Mouse (Mus musculus) neural tube, embryonic 14.5 days (tissue): ENCODE measurements around the gene Skor1. TPM values are rescaled to one million over a fixed set of nuclear protein-coding genes. Genes with fewer than 3 reads are reported as not detected.
A peak's percentile ranks its signal among the peaks of the same experiment; 100 is the strongest.

Experiments
- ATAC-seq: fragments of 200-750 bp; cut with Nextera tagmentation; 2 replicates; pipeline ENCODE4 v1.8.0; 2017; ENCODE audit warnings: low read depth, mild to moderate bottlenecking, moderate TSS enrichment, moderate library complexity
- H3K27ac ChIP-seq: fragments of 300-500 bp; sonication (generic); 2 replicates; pipeline ENCODE4 v1.5.1; 2014; ENCODE audit warnings: low read depth, mild to moderate bottlenecking, control low read depth, low read length, moderate library complexity, mixed read lengths
- H3K27me3 ChIP-seq: fragments of 300-500 bp; sonication (generic); 2 replicates; pipeline ENCODE4 v1.6.1; 2014; ENCODE audit warnings: low read length; ENCODE audit not compliant: control insufficient read depth, insufficient read depth
- H3K36me3 ChIP-seq: fragments of 300-500 bp; sonication (generic); 2 replicates; pipeline ENCODE4 v1.6.1; 2014; ENCODE audit warnings: low read length, mixed read lengths; ENCODE audit not compliant: control insufficient read depth, insufficient read depth
- H3K4me1 ChIP-seq: fragments of 300-500 bp; sonication (generic); 2 replicates; pipeline ENCODE4 v1.6.1; 2014; ENCODE audit warnings: low read length; ENCODE audit not compliant: control insufficient read depth, insufficient read depth
- H3K4me2 ChIP-seq: fragments of 300-500 bp; sonication (generic); 2 replicates; pipeline ENCODE4 v1.6.1; 2014; ENCODE audit warnings: mild to moderate bottlenecking, low read depth, low read length, control low read depth
- H3K4me3 ChIP-seq: fragments of 300-500 bp; sonication (generic); 2 replicates; pipeline ENCODE4 v1.5.1; 2014; ENCODE audit warnings: low read depth, low read length, control low read depth, mixed read lengths
- H3K9ac ChIP-seq: fragments of 300-500 bp; sonication (generic); replicated peaks from 2 replicates; pipeline ENCODE4 v1.6.1; 2014; ENCODE audit warnings: low read depth, mild to moderate bottlenecking, control low read depth, low read length, mixed read lengths
- H3K9me3 ChIP-seq: fragments of 300-500 bp; sonication (generic); 2 replicates; pipeline ENCODE4 v1.6.1; 2016; ENCODE audit warnings: low read length; ENCODE audit not compliant: control insufficient read depth
- WGBS: fragments of 180-500 bp; shearing (Covaris S2); extraction: QIAGEN DNeasy Blood & Tissue Kit; methylation state at CpG from one replicate; pipeline ENCODE4 v1.1.7; 2014; 5-methylcytosine and 5-hydroxymethylcytosine counted together
- polyA plus RNA-seq: library from polyadenylated mRNA; unstranded; fragments of >200 nt; fragmentation: Nextera tagmentation; extraction: Ambion mirVana; gene quantifications from 2 replicates; pipeline ENCODE4 v1.2.1, GENCODE M21; 2014

Skor1 gene
- polyA plus RNA-seq, 1 experiment from 2014 or later: 22.7 TPM

DNA sequence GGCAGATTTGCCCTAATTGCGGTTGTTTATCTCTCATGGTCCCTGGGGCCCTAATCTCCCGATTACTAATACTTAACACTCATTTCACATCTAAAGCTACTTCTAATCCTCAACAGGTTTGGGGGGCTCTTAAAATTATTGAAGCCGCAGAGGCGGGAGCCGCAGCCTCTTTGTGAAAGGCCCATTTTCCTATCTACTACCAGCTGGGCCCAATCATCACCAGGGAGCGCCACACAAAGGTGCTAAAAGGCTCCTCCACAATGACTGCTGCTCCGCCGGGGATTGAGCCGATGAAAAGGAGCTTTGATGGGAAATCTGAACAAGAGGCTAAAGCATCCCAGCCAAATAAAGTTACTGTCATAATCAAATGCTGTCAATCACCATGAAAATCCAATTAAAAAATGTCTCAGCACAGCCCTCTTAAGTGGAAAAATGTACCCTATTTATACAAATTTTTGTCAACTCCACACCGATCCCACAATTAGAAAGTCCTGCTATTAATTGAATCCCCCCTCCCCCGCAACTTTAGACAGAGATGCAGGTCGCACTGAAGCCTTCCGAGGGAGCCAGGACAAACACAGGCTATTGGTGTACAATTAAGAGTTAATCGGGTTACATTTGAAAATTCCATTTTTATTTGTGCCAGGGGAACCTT lies 33.7 kb upstream of the Skor1 start:
- Histone ChIP-seq H3K27ac (no peak overlapping the region), H3K4me2 (no peak overlapping the region), H3K36me3 (no peaks in the 10 kb centered on the region), H3K4me1 (peaks cover 33% of the 10 kb centered on the region), H3K4me3 (no peak overlapping the region), H3K27me3 (no peaks in the 10 kb centered on the region), H3K9ac (no peak overlapping the region), H3K9me3 (no peaks in the 10 kb centered on the region)
- WGBS: 13% methylated on average over 14 of the region's 14 CpGs
- no peak for ATAC-seq

DNA sequence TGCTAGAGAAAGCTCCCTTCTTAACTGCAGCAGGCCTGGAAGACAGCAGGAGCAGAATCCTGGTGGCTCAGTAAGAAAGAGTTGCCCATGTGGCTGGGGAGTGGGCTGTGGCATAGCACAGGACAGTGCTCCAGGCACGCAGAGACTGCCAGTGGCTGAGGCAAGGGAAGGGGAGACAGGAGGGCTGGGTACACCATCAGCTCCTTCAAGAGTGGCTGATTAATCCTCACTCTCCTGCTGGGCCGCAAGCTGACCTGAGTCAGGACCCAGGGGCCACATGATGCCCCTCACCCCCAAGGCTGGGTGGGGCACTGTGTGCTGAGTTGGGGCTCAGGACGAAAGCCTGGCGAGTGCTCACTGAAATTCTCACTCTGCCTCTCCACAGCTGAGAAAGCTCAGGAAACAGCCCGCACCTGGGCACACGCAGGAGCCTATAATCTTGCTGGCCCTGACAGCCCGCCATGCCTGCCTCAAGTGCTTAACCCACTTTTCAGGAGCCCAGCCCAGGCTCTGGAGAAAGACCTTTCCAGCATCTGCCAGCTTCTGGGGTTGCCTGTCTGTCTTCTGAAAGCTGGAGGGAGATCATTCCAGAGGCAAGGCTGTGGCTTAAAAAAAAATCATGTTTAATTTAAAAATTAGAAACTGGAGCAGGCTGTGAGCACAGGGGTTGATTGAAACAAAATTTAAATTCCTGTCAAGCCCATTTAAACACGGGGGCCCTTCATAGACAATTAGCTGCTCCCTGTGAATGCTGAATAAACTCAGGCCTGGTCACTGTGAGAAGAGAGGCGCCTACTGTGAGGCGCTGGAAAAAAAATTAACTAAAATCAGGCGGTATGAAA lies 32.8 kb upstream of the Skor1 start:
- Histone ChIP-seq H3K4me2 (no peak overlapping the region), H3K36me3 (no peaks in the 10 kb centered on the region), H3K27me3 (no peaks in the 10 kb centered on the region), H3K4me1 (peaks cover 26% of the 10 kb centered on the region; the same call in 1 of the 2 replicates), H3K4me3 (no peak overlapping the region), H3K9me3 (no peaks in the 10 kb centered on the region), H3K27ac (no peak overlapping the region), H3K9ac (no peak overlapping the region)
- no peak for ATAC-seq
- WGBS: 39% methylated on average over 11 of the region's 11 CpGs

DNA sequence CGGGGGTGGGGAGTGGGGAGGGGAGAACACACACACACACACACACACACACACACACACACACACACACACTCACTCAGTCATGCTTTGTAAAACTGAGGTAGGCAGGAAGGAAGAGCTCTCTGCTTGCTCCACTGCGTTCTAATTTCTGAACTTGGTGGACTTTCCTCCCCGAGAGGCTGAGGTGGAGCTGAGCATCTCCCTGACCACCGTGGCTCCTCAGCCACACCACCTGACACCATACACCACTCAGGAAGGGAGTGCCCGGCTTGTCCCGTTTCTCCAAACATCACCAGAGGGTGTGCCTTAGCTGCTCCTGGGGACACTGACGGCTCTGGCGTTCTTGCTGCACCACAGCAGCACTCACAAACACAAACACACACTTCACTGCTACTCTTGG lies 29.5 kb upstream of the Skor1 start:
- no peak overlapping the region for H3K9ac ChIP-seq
- H3K4me1 ChIP-seq: peaks cover 17% of the 10 kb centered on the region; the same call in 1 of the 2 replicates
- no peaks in the 10 kb centered on the region for H3K9me3 ChIP-seq
- H3K4me3 ChIP-seq: no peak overlapping the region
- H3K36me3 ChIP-seq: no peaks in the 10 kb centered on the region
- 92% methylated on average over 8 of the region's 8 CpGs for WGBS
- H3K27me3 ChIP-seq: no peaks in the 10 kb centered on the region
- ATAC-seq: no peak
- no peak overlapping the region for H3K4me2 ChIP-seq
- H3K27ac ChIP-seq: no peak overlapping the region

DNA sequence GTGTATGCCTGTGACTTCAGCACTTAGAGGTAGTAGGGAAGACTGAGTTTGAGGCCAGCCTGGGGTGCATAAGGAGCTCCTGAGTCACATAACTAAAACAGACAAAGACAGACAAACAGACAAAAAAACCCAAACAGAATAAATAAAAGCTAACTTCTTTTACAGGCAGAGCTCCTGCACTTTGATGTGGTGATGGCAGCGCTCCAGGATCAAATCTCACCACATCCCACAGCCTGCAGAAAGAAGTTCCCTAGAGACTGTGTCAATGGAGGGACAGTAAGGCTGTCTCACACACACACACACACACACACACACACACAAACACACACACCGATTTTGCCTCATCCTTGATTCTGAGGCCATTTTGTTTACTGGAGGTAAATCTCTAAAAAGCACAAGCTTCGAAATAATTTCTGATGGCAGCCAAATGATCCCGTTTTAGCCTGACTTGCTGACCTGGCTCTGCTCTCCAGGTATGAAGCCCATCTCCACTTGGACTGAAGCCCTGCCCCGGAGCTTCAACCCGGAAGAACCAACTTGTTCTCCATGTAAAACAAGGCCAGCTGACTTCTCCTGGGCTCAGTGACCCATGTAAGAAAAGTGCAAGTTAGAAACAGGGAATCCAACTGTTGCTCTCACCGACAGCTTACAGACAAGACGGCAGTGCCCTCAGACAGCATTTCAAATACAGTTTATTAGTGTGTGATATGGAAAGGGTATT lies 25.4 kb upstream of the Skor1 start:
- Histone ChIP-seq H3K9me3 (no peaks in the 10 kb centered on the region), H3K27me3 (no peaks in the 10 kb centered on the region), H3K4me3 (no peak overlapping the region), H3K4me2 (no peak overlapping the region), H3K27ac (no peak overlapping the region), H3K36me3 (no peaks in the 10 kb centered on the region), H3K9ac (no peak overlapping the region), H3K4me1 (no peaks in the 10 kb centered on the region)
- ATAC-seq: no peak
- WGBS: 82% methylated on average over 8 of the region's 8 CpGs

DNA sequence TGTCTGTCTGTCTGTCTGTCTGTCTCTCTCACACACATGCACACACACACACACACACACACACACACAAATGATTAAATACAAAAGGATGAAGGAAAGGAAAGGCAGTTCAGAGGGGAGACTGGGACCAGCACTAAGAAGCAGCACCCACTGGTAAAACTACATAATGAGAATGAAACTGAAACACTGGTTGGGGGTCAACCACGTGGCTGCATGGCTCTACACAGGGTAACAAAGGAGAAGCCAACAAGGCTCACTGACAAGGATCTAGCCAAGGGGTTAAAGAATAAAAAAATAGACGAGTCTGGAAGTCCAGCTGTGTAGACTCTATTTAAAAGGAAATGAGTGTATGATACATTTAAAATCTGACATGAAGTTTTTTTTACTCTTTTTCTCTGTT lies 23.2 kb upstream of the Skor1 start:
- Histone ChIP-seq H3K9me3 (no peaks in the 10 kb centered on the region), H3K9ac (no peak overlapping the region), H3K27ac (no peak overlapping the region), H3K27me3 (no peaks in the 10 kb centered on the region), H3K4me1 (no peaks in the 10 kb centered on the region), H3K36me3 (no peaks in the 10 kb centered on the region), H3K4me3 (no peak overlapping the region), H3K4me2 (no peak overlapping the region)
- WGBS: 43% methylated on average over 2 of the region's 2 CpGs
- no peak for ATAC-seq

DNA sequence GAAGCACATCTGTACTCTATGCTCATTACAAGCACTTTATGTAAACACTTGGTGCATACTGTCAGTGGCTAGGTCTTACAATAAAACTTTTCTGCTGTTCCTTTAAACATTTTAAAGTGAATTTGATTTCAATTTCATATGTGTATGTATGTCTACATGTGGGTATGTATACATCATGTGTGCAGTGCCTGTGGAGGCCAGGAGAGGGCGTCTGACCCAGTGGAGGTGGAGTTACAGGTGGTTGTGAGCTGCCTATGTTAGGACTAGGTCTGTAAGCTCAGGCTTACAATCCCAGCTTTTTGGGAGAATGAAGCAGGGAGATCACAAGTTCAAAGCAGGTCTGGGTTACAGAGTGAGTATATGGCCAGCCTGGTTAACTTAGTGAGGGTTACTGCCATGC lies 20.4 kb upstream of the Skor1 start:
- H3K9me3 ChIP-seq: no peaks in the 10 kb centered on the region
- no peak overlapping the region for H3K4me2 ChIP-seq
- no peak for ATAC-seq
- H3K27ac ChIP-seq: no peak overlapping the region
- H3K27me3 ChIP-seq: no peaks in the 10 kb centered on the region
- H3K4me3 ChIP-seq: no peak overlapping the region
- no peaks in the 10 kb centered on the region for H3K36me3 ChIP-seq
- 96% methylated on average over 1 of the region's 1 CpGs for WGBS
- no peaks in the 10 kb centered on the region for H3K4me1 ChIP-seq
- H3K9ac ChIP-seq: no peak overlapping the region

DNA sequence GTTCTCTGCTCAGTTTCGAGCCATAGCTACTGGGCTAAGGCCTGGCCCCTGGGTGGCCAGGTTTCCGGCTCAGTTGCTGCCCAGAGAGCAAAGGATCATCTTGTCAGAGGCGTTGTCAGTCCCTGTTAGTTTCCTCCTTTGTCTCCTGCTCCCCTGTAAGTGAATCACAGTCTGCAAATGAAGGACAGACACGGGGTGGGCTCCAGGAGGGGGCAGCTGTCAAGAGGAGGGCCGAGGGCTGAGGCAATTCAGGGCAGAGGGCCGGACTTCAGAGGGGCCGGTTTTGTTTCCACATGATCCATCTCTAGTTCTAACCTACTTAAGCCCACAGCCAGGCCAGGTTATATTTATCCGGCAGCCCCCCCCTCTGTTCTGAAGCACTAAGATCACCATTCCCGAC lies 16.3 kb upstream of the Skor1 start:
- no peak for ATAC-seq

DNA sequence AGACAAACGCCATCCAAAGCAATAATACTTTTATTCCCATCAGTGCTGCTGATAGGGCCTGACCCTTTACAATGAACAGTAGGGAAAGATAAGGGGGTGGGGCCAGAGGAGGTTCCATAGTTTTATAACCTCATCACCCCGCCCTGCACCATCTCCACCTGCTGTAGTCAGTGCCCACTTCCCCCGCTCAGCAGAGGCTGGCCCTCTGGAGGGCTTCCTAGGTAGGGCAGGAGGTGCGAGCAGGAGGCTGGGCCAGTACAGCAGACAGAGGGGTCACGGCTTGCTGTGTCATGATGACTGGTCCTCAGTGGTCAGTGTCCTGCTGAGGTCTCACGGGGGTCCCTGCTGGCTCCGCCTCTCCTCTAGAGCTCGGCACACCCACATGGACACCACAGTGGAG lies 15.0 kb upstream of the Skor1 start:
- H3K4me3 ChIP-seq: no peak overlapping the region
- WGBS: 64% methylated on average over 8 of the region's 8 CpGs
- no peaks in the 10 kb centered on the region; the same call in 1 of the 2 replicates for H3K36me3 ChIP-seq
- H3K4me2 ChIP-seq: no peak overlapping the region
- no peaks in the 10 kb centered on the region for H3K27me3 ChIP-seq
- no peaks in the 10 kb centered on the region for H3K9me3 ChIP-seq
- H3K9ac ChIP-seq: no peak overlapping the region
- no peaks in the 10 kb centered on the region for H3K4me1 ChIP-seq
- H3K27ac ChIP-seq: no peak overlapping the region
- no peak for ATAC-seq

More for the DNA sequence above, 16.3 kb upstream of the Skor1 start:
- Histone ChIP-seq H3K4me1 (no peaks in the 10 kb centered on the region), H3K27me3 (no peaks in the 10 kb centered on the region), H3K9ac (no peak overlapping the region), H3K4me3 (no peak overlapping the region), H3K27ac (no peak overlapping the region), H3K4me2 (no peak overlapping the region), H3K36me3 (no peaks in the 10 kb centered on the region; the same call in 1 of the 2 replicates), H3K9me3 (no peaks in the 10 kb centered on the region)
- WGBS: 28% methylated on average over 9 of the region's 9 CpGs

DNA sequence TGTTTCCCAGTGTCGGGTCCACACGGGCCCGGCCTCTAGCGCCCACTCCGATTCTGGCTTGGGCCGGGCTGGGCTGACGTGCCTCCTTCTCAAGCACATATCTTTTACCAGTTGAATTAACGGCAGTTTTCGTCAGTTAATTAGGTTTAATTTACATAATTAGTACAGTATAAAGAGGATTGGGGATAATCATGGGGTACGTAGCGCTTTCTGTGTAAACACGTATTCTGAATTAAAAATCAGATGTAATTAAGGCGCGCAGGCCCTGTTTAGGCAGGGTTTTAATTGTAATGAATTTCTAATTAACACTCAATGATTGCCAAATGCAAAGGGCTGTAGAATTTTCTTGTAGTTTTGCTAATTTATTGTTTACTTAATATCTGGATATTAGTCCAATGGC lies 3.2 kb upstream of the Skor1 start:
- WGBS: 11% methylated on average over 14 of the region's 14 CpGs
- ATAC-seq: no peak
- no peaks in the 10 kb centered on the region for H3K9me3 ChIP-seq
- H3K4me1 ChIP-seq: peaks cover 13% of the 10 kb centered on the region; the same call in 1 of the 2 replicates
- H3K27ac ChIP-seq: no peak overlapping the region
- no peaks in the 10 kb centered on the region for H3K36me3 ChIP-seq
- peaks cover 14% of the 10 kb centered on the region for H3K27me3 ChIP-seq
- H3K4me2 ChIP-seq: peak overlapping the region; percentile 67
- H3K9ac ChIP-seq: no peak overlapping the region
- no peak overlapping the region for H3K4me3 ChIP-seq
